In genomic region chr7:27178324-27179216, GRCm38 (mm10) we compare ENCODE assay signal across 7 mouse cellular contexts. TPM values are rescaled to one million over a fixed set of nuclear protein-coding genes. Genes with fewer than 3 reads are reported as not detected.
DNase-seq lines count a peak whose midpoint lies in the region; ATAC-seq lines count a peak whose summit lies in the region.

Rab4b (minus strand) TSS chr7:27178896.

- peak within 1 kb of the TSS; percentile 36 for H3K4me2 ChIP-seq in embryonic facial prominence, embryonic 11.5 days (ENCODE audit: low read depth, low read length)
- H3K4me2 ChIP-seq in midbrain, embryonic 13.5 days (replicated peaks), result peak within 1 kb of the TSS; percentile 54

- 1% methylated on average over 47 of the region's 53 CpGs for whole genome bisulfite sequencing in embryonic facial prominence, embryonic 11.5 days
- under 1% methylated on average over 52 of the region's 53 CpGs for WGBS in limb, embryonic 10.5 days
- WGBS in midbrain, embryonic 13.5 days, result under 1% methylated on average over 49 of the region's 53 CpGs

- no peaks in the 10 kb centered on the region for H3K4me1 ChIP-seq in embryonic facial prominence, embryonic 11.5 days (ENCODE audit: control insufficient read depth, insufficient read depth, low read length)
- peaks cover 11% of the 10 kb centered on the region; the same call in 1 of the 2 replicates for H3K4me1 ChIP-seq in limb, embryonic 10.5 days
- H3K4me1 ChIP-seq in midbrain, embryonic 13.5 days (replicated peaks), result peaks cover 21% of the 10 kb centered on the region

- peak; percentile 99 for DNase-seq in adrenal gland, postnatal 14 days
- DNase-seq in embryonic facial prominence, embryonic 11.5 days (ENCODE audit: low spot score), result peak; percentile 99
- peak; percentile 100 for DNase-seq in kidney, adult 11 months
- DNase-seq in limb, embryonic 10.5 days (ENCODE audit: low spot score), result peak; percentile 98
- DNase-seq in spleen, adult 12 weeks (ENCODE audit: low spot score), result peak; percentile 98

- peak within 1 kb of the TSS; percentile 54 for H3K9ac ChIP-seq in embryonic facial prominence, embryonic 11.5 days (replicated peaks; ENCODE audit: low read length)
- peak within 1 kb of the TSS; percentile 61 for H3K9ac ChIP-seq in midbrain, embryonic 13.5 days (replicated peaks)

- H3K27ac ChIP-seq in embryonic facial prominence, embryonic 11.5 days (replicated peaks; ENCODE audit: low read depth, low read length), result peak within 1 kb of the TSS; percentile 84
- peak within 1 kb of the TSS; percentile 90 for H3K27ac ChIP-seq in limb, embryonic 10.5 days
- peak within 1 kb of the TSS; percentile 92 for H3K27ac ChIP-seq in midbrain, embryonic 13.5 days

- peak; percentile 97 for ATAC-seq in embryonic facial prominence, embryonic 11.5 days (replicated peaks; ENCODE audit: insufficient number of reproducible peaks, low FRiP score, low TSS enrichment, low read depth)
- peak; percentile 89 for ATAC-seq in granulocyte monocyte progenitor cell, adult 5-6 weeks (replicated peaks; ENCODE audit: poor library complexity, severe bottlenecking)
- peak; percentile 97 for ATAC-seq in midbrain, embryonic 13.5 days

- no peaks in the 10 kb centered on the region for H3K36me3 ChIP-seq in embryonic facial prominence, embryonic 11.5 days (replicated peaks; ENCODE audit: control insufficient read depth, insufficient read depth, low read depth, low read length)
- H3K36me3 ChIP-seq in limb, embryonic 10.5 days, result peaks cover 31% of the 10 kb centered on the region
- H3K36me3 ChIP-seq in midbrain, embryonic 13.5 days, result peaks cover 24% of the 10 kb centered on the region

- no peaks in the 10 kb centered on the region for H3K9me3 ChIP-seq in embryonic facial prominence, embryonic 11.5 days (replicated peaks; ENCODE audit: control insufficient read depth, low read length)
- H3K9me3 ChIP-seq in limb, embryonic 10.5 days (replicated peaks), result no peaks in the 10 kb centered on the region
- no peaks in the 10 kb centered on the region for H3K9me3 ChIP-seq in midbrain, embryonic 13.5 days

- no peaks in the 10 kb centered on the region for H3K27me3 ChIP-seq in embryonic facial prominence, embryonic 11.5 days (ENCODE audit: control insufficient read depth, insufficient read depth, low read length)
- H3K27me3 ChIP-seq in limb, embryonic 10.5 days (ENCODE audit: low read depth, poor library complexity, severe bottlenecking), result no peaks in the 10 kb centered on the region
- no peaks in the 10 kb centered on the region for H3K27me3 ChIP-seq in midbrain, embryonic 13.5 days

- H3K4me3 ChIP-seq in embryonic facial prominence, embryonic 11.5 days (ENCODE audit: low read depth, low read length), result peak within 1 kb of the TSS; percentile 69
- peak within 1 kb of the TSS; percentile 68 for H3K4me3 ChIP-seq in limb, embryonic 10.5 days
- peak within 1 kb of the TSS; percentile 69 for H3K4me3 ChIP-seq in midbrain, embryonic 13.5 days (replicated peaks)

RNA-seq across cellular contexts. Expression of gene Rab4b, which starts in this region (rescaled TPM):
- total RNA-seq in adrenal gland, postnatal 14 days (2021), result 39.5 and 55.2 TPM in 2 replicates
- polyA plus RNA-seq in embryonic facial prominence, embryonic 11.5 days (2014; fragmentation: Nextera tagmentation; extraction: Ambion mirVana), result 49.3 and 51.3 TPM in 2 replicates
- total RNA-seq in granulocyte monocyte progenitor cell, adult 5-6 weeks (2014; fragmentation: Nextera tagmentation), result 44.6 and 67.2 TPM in 2 replicates
- 18.0 and 19.8 TPM in 2 replicates for total RNA-seq in granulocyte monocyte progenitor cell, adult 5-6 weeks (2017)
- polyA plus RNA-seq in limb, embryonic 10.5 days (2016; fragmentation: Nextera tagmentation; extraction: Ambion mirVana), result 59.8 and 67.0 TPM in 2 replicates
- polyA plus RNA-seq in midbrain, embryonic 13.5 days (2015; fragmentation: Nextera tagmentation; extraction: Ambion mirVana), result 104 and 110 TPM in 2 replicates

Comparison
In these comparisons a context has a peak if more than half of its experiments do, and no peak if none do; other contexts are left out.
1. Peak in every context shown above with its lines: DNase-seq, ATAC-seq, H3K4me3 ChIP-seq and H3K27ac ChIP-seq.